Mouse (Mus musculus) liver, embryonic 14.5 days (tissue): Measurements from ENCODE around the gene Fam71f2. TPM values are rescaled to one million over a fixed set of nuclear protein-coding genes. Genes with fewer than 3 reads are reported as not detected.
A peak's percentile ranks its signal among the peaks of the same experiment; 100 is the strongest.

Experiments used
- ATAC-seq: fragments of 200-750 bp; cut with Nextera tagmentation; 2 replicates; pipeline ENCODE4 v1.8.0; 2017; ENCODE audit warnings: moderate number of reproducible peaks, mild to moderate bottlenecking, moderate library complexity; ENCODE audit not compliant: insufficient read depth
- DNase-seq, 3 experiments: peaks; one replicate each; pipeline ENCODE4 v3.0.0-alpha.2; 2012 to 2013; ENCODE audit warnings: low read depth in 3 of 3, low spot score in 3 of 3
- H3K27ac ChIP-seq: fragments of 300-500 bp; sonication (generic); 2 replicates; pipeline ENCODE4 v1.5.1; 2014; ENCODE audit warnings: moderate library complexity, mild to moderate bottlenecking, control low read depth, inconsistent platforms
- H3K27me3 ChIP-seq: fragments of 300-500 bp; sonication (generic); 2 replicates; pipeline ENCODE4 v1.6.1; 2014; ENCODE audit warnings: mild to moderate bottlenecking, low read length, moderate library complexity; ENCODE audit not compliant: control insufficient read depth, insufficient read depth
- H3K36me3 ChIP-seq: fragments of 300-500 bp; sonication (generic); replicated peaks from 2 replicates; pipeline ENCODE4 v1.6.1; 2014; ENCODE audit warnings: low read depth; ENCODE audit not compliant: control insufficient read depth, insufficient read depth
- H3K4me1 ChIP-seq, 2 experiments: fragments of 200-500 bp in 1 of 2; fragments of 300-500 bp in 1 of 2; sonication (generic) in 1 of 2; replicated peaks; 2 replicates each; pipeline ENCODE4 v1.6.1; 2012 to 2014; ENCODE audit warnings: antibody characterized with exemption in 1 of 2, inconsistent platforms in 1 of 2, low read length in 1 of 2; ENCODE audit not compliant: control insufficient read depth in 2 of 2, insufficient read depth in 2 of 2
- H3K4me2 ChIP-seq: fragments of 300-500 bp; sonication (generic); 2 replicates; pipeline ENCODE4 v1.6.1; 2014; ENCODE audit warnings: low read depth, mild to moderate bottlenecking, control low read depth, moderate library complexity
- H3K4me3 ChIP-seq, 2 experiments: fragments of 200-500 bp in 1 of 2; fragments of 300-500 bp in 1 of 2; sonication (generic) in 1 of 2; 2 replicates each; pipeline ENCODE4 v1.5.1; 2012 to 2014; ENCODE audit warnings: low read depth in 2 of 2, low read length in 2 of 2, mild to moderate bottlenecking in 2 of 2, control low read depth in 1 of 2, inconsistent platforms in 1 of 2, moderate library complexity in 1 of 2; ENCODE audit not compliant: insufficient read depth in 1 of 2
- H3K9ac ChIP-seq: fragments of 300-500 bp; sonication (generic); replicated peaks from 2 replicates; pipeline ENCODE4 v1.6.1; 2014; ENCODE audit warnings: mild to moderate bottlenecking, control low read depth, moderate library complexity
- H3K9me3 ChIP-seq: fragments of 300-500 bp; sonication (generic); 2 replicates; pipeline ENCODE4 v1.6.1; 2016; ENCODE audit warnings: low read length, mixed read lengths; ENCODE audit not compliant: control insufficient read depth
- CTCF ChIP-seq: IDR thresholded peaks from 2 replicates; pipeline ENCODE4 v1.5.1; 2016; ENCODE audit warnings: antibody characterized with exemption, low read depth, control low read depth
- EP300 ChIP-seq: IDR thresholded peaks from 2 replicates; pipeline ENCODE4 v1.6.1; 2016; ENCODE audit warnings: antibody characterized with exemption, low read depth
- WGBS: fragments of 180-500 bp; shearing (Covaris S2); extraction: QIAGEN DNeasy Blood & Tissue Kit; methylation state at CpG from one replicate; pipeline ENCODE4 v1.1.7; 2014; ENCODE audit not compliant: insufficient replicate concordance; 5-methylcytosine and 5-hydroxymethylcytosine counted together
- polyA plus RNA-seq, 2 experiments: library from polyadenylated mRNA; depleted of rRNA in 1 of 2; stranded (reverse) in 1 of 2; unstranded in 1 of 2; fragments of >200 nt; fragmentation: Nextera tagmentation in 1 of 2; extraction: Ambion mirVana in 1 of 2; gene quantifications; 2 replicates each; pipeline versions ENCODE4 v1.2.1 to v1.2.3; 2012 to 2014

Fam71f2 gene
- polyA plus RNA-seq, 2 experiments = 0.23 TPM; not detected in 1

DNA sequence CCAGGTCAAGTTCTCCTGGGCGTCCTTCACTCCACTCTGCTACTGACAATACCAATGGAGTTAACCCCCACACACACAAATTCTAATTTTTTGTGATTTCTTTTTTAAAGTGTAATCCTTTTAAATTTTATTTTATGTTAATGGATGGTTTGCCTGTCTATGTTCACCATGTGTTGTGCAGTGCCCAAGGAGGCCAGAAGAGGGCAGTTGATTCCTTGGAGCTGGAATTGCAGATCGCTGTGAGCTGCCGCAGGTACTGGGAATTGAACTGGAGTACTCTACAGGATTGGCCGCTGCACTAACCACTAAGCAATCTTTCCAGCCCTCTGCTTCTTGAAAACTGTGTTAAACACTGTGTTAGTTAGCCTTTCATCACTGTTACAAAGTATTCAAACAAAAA is 26.1 kb downstream of the Fam71f2 start:
- Histone ChIP-seq H3K9me3 (no peaks in the 10 kb centered on the region), H3K36me3 (no peaks in the 10 kb centered on the region), H3K27ac (no peak overlapping the region), H3K4me1 (no peaks in the 10 kb centered on the region), H3K4me2 (no peak overlapping the region), H3K9ac (no peak overlapping the region), H3K27me3 (no peaks in the 10 kb centered on the region), H3K4me3 (no peak overlapping the region)
- WGBS = 80% methylated on average over 4 of the region's 4 CpGs
- DNase-seq = no peak
- no peak for TF ChIP-seq EP300
- TF ChIP-seq CTCF = peak; percentile 14; the same call in 1 of the 2 replicates
- ATAC-seq = no peak

DNA sequence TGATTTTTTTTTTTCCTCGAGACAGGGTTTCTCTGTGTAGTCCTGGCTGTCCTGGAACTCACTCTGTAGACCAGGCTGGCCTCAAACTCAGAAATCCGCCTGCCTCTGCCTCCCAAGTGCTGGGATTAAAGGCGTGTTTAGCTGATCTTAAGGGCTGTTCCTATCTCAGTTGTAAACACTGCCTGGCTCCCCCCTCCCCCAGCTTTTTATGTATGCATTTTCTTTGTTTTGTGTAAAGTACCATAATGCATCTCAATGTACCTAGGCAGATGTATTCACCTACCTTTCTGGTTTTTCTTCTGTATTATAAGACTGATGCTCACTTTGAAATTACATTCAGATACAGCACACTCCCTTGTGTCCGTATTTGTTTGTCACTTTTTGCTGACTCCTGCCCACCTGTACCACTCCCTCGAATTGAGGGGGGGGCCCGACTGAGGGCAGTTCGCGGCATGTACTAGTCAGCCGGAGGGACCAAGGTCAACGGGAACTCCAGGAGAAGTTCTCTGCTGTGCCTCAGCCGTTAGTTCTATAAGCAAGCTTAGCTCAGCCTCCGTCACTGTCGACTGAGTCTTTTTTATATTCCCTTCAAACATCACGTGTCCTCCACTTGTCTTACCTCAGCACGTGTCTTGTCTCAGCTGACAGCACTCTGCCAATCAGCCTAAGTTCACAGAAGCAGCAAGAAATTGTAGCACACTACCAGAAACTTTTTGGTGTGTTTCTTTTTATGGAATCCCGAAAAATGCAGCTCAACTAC is 29.6 kb downstream of the Fam71f2 start:
- TF ChIP-seq CTCF (no peak), EP300 (no peak)
- H3K4me3 ChIP-seq = no peak overlapping the region
- no peaks in the 10 kb centered on the region for H3K27me3 ChIP-seq
- H3K27ac ChIP-seq = no peak overlapping the region
- no peak overlapping the region for H3K4me2 ChIP-seq
- DNase-seq (no peak), ATAC-seq (no peak)
- H3K9me3 ChIP-seq = no peaks in the 10 kb centered on the region
- WGBS = 66% methylated on average over 16 of the region's 16 CpGs
- H3K36me3 ChIP-seq = no peaks in the 10 kb centered on the region
- H3K9ac ChIP-seq = no peak overlapping the region
- H3K4me1 ChIP-seq = no peaks in the 10 kb centered on the region

DNA sequence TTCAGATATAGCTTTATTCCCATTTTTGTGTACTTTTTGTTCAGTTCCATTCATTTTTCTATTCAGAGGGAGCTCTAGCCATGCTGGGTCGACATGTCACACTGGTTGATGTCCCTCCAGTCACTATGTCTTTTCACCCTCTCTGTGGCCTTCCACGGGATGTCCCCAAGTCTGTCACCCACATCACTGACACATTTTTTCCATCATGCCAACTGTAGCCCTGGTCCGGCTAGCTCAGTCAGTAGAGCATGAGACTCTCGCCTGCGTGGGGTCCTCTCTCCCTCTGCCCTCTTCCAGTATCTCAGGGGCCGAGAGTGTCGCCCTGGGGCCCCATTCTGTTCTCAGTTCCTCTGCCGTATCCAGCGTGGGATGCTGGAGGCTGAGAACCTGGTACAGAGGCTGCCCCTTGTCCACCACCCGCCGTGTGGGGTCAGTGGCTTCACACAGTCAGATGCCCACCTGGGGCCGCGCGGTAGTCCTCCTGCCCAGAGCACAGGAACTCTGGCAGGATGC is 34.4 kb downstream of the Fam71f2 start:
- no peaks in the 10 kb centered on the region for H3K4me1 ChIP-seq
- WGBS = 57% methylated on average over 14 of the region's 14 CpGs
- H3K36me3 ChIP-seq = no peaks in the 10 kb centered on the region
- TF ChIP-seq EP300 (no peak), CTCF (no peak)
- H3K9ac ChIP-seq = no peak overlapping the region
- no peaks in the 10 kb centered on the region for H3K27me3 ChIP-seq
- no peak overlapping the region for H3K4me2 ChIP-seq
- H3K4me3 ChIP-seq = no peak overlapping the region
- DNase-seq (no peak), ATAC-seq (no peak)
- no peaks in the 10 kb centered on the region for H3K9me3 ChIP-seq
- H3K27ac ChIP-seq = no peak overlapping the region

DNA sequence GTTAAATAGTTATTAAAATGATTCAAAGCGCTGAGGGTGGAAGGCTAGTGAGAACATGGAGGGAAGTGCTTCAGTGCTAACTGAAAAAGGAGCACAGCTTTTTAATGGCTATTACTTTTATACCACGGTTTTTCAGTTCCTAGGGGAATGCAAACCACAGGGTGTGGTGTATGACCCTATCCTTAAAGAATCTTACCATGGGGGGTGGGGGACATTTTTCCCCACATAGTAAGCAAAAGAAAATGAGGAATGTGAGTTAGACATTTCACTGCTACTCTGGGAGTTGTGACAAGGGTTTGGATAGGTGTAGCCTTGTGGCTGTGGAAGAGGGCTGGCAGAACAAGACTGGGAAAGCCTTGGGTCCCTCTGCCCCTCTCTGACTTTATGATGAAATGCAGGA is 37.9 kb downstream of the Fam71f2 start:
- no peaks in the 10 kb centered on the region for H3K9me3 ChIP-seq
- DNase-seq (no peak), ATAC-seq (no peak)
- TF ChIP-seq EP300 (no peak), CTCF (no peak)
- H3K4me1 ChIP-seq = no peaks in the 10 kb centered on the region
- 53% methylated on average over 2 of the region's 2 CpGs for WGBS
- H3K36me3 ChIP-seq = no peaks in the 10 kb centered on the region
- no peak overlapping the region for H3K9ac ChIP-seq
- no peak overlapping the region for H3K4me3 ChIP-seq
- no peak overlapping the region for H3K27ac ChIP-seq
- no peaks in the 10 kb centered on the region for H3K27me3 ChIP-seq
- no peak overlapping the region for H3K4me2 ChIP-seq

DNA sequence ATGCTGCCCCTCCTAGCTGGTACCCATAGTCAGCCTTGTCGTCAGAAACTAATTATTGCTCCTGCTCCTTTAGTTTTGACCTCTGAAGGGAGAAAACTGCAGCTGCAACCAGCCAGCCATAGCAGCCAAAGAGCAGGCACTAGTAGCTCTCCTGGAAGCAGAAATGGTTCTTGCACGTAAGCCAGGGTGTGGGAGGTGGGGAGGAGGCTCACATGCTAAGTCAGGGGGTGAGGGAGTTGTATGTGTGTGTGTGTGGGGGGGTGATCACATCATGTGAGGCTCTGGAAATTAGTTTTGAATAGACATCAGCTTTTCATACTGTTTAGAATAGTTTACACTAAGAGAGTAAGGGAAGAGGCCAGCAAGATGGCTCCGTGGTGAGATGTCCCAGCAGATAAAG is 38.5 kb downstream of the Fam71f2 start:
- Histone ChIP-seq H3K4me3 (no peak overlapping the region), H3K27ac (no peak overlapping the region), H3K4me1 (no peaks in the 10 kb centered on the region), H3K36me3 (no peaks in the 10 kb centered on the region), H3K9me3 (no peaks in the 10 kb centered on the region), H3K9ac (no peak overlapping the region), H3K4me2 (no peak overlapping the region), H3K27me3 (no peaks in the 10 kb centered on the region)
- no peak for TF ChIP-seq EP300
- TF ChIP-seq CTCF = no peak
- DNase-seq = no peak
- no peak for ATAC-seq
- 53% methylated on average over 3 of the region's 3 CpGs for WGBS
